Mouse (Mus musculus) lung, embryonic 14.5 days (tissue): ENCODE results near the gene Sh3gl2. TPM values are rescaled to one million over a fixed set of nuclear protein-coding genes. Genes with fewer than 3 reads are reported as not detected.

ENCODE experiments used
- ATAC-seq: fragments of 200-750 bp; cut with Nextera tagmentation; 2 replicates; pipeline ENCODE4 v1.8.0; 2017; ENCODE audit warnings: mild to moderate bottlenecking, moderate TSS enrichment, moderate library complexity; ENCODE audit not compliant: insufficient read depth
- DNase-seq: peaks from one replicate; pipeline ENCODE4 v3.0.0-alpha.2; 2015
- H3K27ac ChIP-seq: fragments of 300-500 bp; sonication (generic); 2 replicates; pipeline ENCODE4 v1.5.1; 2014; ENCODE audit warnings: low read depth, mild to moderate bottlenecking, moderate library complexity
- H3K27me3 ChIP-seq: fragments of 300-500 bp; sonication (generic); 2 replicates; pipeline ENCODE4 v1.6.1; 2014; ENCODE audit warnings: low read length, control low read depth; ENCODE audit not compliant: insufficient read depth
- H3K36me3 ChIP-seq: fragments of 300-500 bp; sonication (generic); 2 replicates; pipeline ENCODE4 v1.6.1; 2014; ENCODE audit warnings: control low read depth; ENCODE audit not compliant: insufficient read depth
- H3K4me1 ChIP-seq: fragments of 300-500 bp; sonication (generic); 2 replicates; pipeline ENCODE4 v1.6.1; 2014; ENCODE audit warnings: antibody characterized with exemption, control low read depth; ENCODE audit not compliant: insufficient read depth
- H3K4me2 ChIP-seq: fragments of 300-500 bp; sonication (generic); 2 replicates; pipeline ENCODE4 v1.6.1; 2014; ENCODE audit warnings: mild to moderate bottlenecking
- H3K4me3 ChIP-seq: fragments of 300-500 bp; sonication (generic); 2 replicates; pipeline ENCODE4 v1.5.1; 2014; ENCODE audit warnings: low read depth, low read length
- H3K9ac ChIP-seq: fragments of 300-500 bp; sonication (generic); 2 replicates; pipeline ENCODE4 v1.6.1; 2014
- H3K9me3 ChIP-seq: fragments of 300-500 bp; sonication (generic); 2 replicates; pipeline ENCODE4 v1.6.1; 2016; ENCODE audit warnings: low read depth, low read length, control low read depth
- CTCF ChIP-seq: IDR thresholded peaks from 2 replicates; pipeline ENCODE4 v1.5.1; 2016; ENCODE audit warnings: antibody characterized with exemption, low read depth
- WGBS: fragments of 180-500 bp; shearing (Covaris S2); extraction: QIAGEN DNeasy Blood & Tissue Kit; methylation state at CpG from one replicate; pipeline ENCODE4 v1.1.7; 2014; 5-methylcytosine and 5-hydroxymethylcytosine counted together
- polyA plus RNA-seq: library from polyadenylated mRNA; unstranded; fragments of >200 nt; fragmentation: Nextera tagmentation; extraction: Ambion mirVana; gene quantifications from 2 replicates; pipeline ENCODE4 v1.2.1, GENCODE M21; 2014

The Sh3gl2 gene
- polyA plus RNA-seq: 6.1 and 7.1 TPM in 2 replicates

GRCm38 (mm10) chr4:85205071-85205635 is at the start of gene Sh3gl2:
Gene Sh3gl2 (plus strand): TSS chr4:85205126.
- peak within 1 kb of the TSS; percentile 58 for H3K9ac ChIP-seq
- DNase-seq: peak; percentile 67
- TF ChIP-seq CTCF: peak; percentile 40; the same call in 1 of the 2 replicates
- H3K4me1 ChIP-seq: no peaks in the 10 kb centered on the region; the same call in 1 of the 2 replicates
- no peaks in the 10 kb centered on the region for H3K9me3 ChIP-seq
- no peak within 1 kb of the TSS for H3K27ac ChIP-seq
- WGBS: under 1% methylated on average over 47 of the region's 48 CpGs
- peaks cover 39% of the 10 kb centered on the region for H3K27me3 ChIP-seq
- no peaks in the 10 kb centered on the region for H3K36me3 ChIP-seq
- H3K4me3 ChIP-seq: peak within 1 kb of the TSS; percentile 63
- H3K4me2 ChIP-seq: peak within 1 kb of the TSS; percentile 94
- ATAC-seq: peak; percentile 74

- Histone ChIP-seq H3K27ac (no peak overlapping the region), H3K9ac (no peak overlapping the region), H3K4me3 (no peak overlapping the region), H3K9me3 (no peaks in the 10 kb centered on the region), H3K4me2 (no peak overlapping the region), H3K36me3 (no peaks in the 10 kb centered on the region), H3K4me1 (no peaks in the 10 kb centered on the region), H3K27me3 (no peaks in the 10 kb centered on the region)
- no peak for ATAC-seq
- WGBS: 50% methylated on average over 4 of the region's 4 CpGs
- peak; percentile 36 for TF ChIP-seq CTCF
- peak; percentile 62 for DNase-seq
Measured at GRCm38 (mm10) chr4:85161156-85161555, 43.8 kb upstream of the Sh3gl2 start.

- peak; percentile 82 for ATAC-seq
- Histone ChIP-seq H3K27ac (no peak overlapping the region), H3K4me2 (peak overlapping the region; percentile 48), H3K4me3 (no peak overlapping the region; the same call in 1 of the 2 replicates), H3K36me3 (no peaks in the 10 kb centered on the region), H3K27me3 (no peaks in the 10 kb centered on the region), H3K9ac (0 out of 2 replicates have a peak overlapping the region, but pooled peaks have one; percentile 34), H3K4me1 (no peaks in the 10 kb centered on the region), H3K9me3 (no peaks in the 10 kb centered on the region)
- WGBS: 19% methylated on average over 27 of the region's 27 CpGs
- TF ChIP-seq CTCF: peak; percentile 85
- peak; percentile 94 for DNase-seq
Measured at GRCm38 (mm10) chr4:85162468-85163312, 42.2 kb upstream of the Sh3gl2 start.

GRCm38 (mm10) chr4:85163313-85163615 is 41.7 kb upstream of the Sh3gl2 start:
- DNase-seq: no peak
- H3K4me3 ChIP-seq: no peak overlapping the region
- ATAC-seq: no peak
- H3K9me3 ChIP-seq: no peaks in the 10 kb centered on the region
- WGBS: 78% methylated on average over 2 of the region's 2 CpGs
- H3K27me3 ChIP-seq: no peaks in the 10 kb centered on the region
- no peak overlapping the region for H3K9ac ChIP-seq
- no peak for TF ChIP-seq CTCF
- no peaks in the 10 kb centered on the region for H3K4me1 ChIP-seq
- no peaks in the 10 kb centered on the region for H3K36me3 ChIP-seq
- no peak overlapping the region for H3K27ac ChIP-seq
- H3K4me2 ChIP-seq: no peak overlapping the region

- H3K4me1 ChIP-seq: no peaks in the 10 kb centered on the region
- no peaks in the 10 kb centered on the region for H3K27me3 ChIP-seq
- no peak overlapping the region for H3K4me3 ChIP-seq
- 91% methylated on average over 12 of the region's 12 CpGs for WGBS
- DNase-seq (no peak), ATAC-seq (no peak)
- no peak overlapping the region for H3K27ac ChIP-seq
- H3K36me3 ChIP-seq: no peaks in the 10 kb centered on the region
- H3K9me3 ChIP-seq: no peaks in the 10 kb centered on the region
- H3K4me2 ChIP-seq: no peak overlapping the region
- no peak for TF ChIP-seq CTCF
- no peak overlapping the region for H3K9ac ChIP-seq
Measured at GRCm38 (mm10) chr4:85168001-85168400, 36.9 kb upstream of the Sh3gl2 start.

- DNase-seq (no peak), ATAC-seq (no peak)
- 81% methylated on average over 4 of the region's 4 CpGs for WGBS
- H3K9ac ChIP-seq: no peak overlapping the region
- no peaks in the 10 kb centered on the region for H3K4me1 ChIP-seq
- H3K9me3 ChIP-seq: no peaks in the 10 kb centered on the region
- no peak for TF ChIP-seq CTCF
- no peak overlapping the region for H3K4me3 ChIP-seq
- no peaks in the 10 kb centered on the region for H3K27me3 ChIP-seq
- H3K36me3 ChIP-seq: no peaks in the 10 kb centered on the region
- no peak overlapping the region for H3K27ac ChIP-seq
- no peak overlapping the region for H3K4me2 ChIP-seq
Measured at GRCm38 (mm10) chr4:85175466-85175865, 29.5 kb upstream of the Sh3gl2 start.

GRCm38 (mm10) chr4:85178394-85179051 is 26.4 kb upstream of the Sh3gl2 start:
- no peak for TF ChIP-seq CTCF
- Histone ChIP-seq H3K36me3 (no peaks in the 10 kb centered on the region), H3K27ac (no peak overlapping the region), H3K4me3 (no peak overlapping the region), H3K9me3 (no peaks in the 10 kb centered on the region), H3K9ac (no peak overlapping the region), H3K27me3 (no peaks in the 10 kb centered on the region), H3K4me2 (no peak overlapping the region), H3K4me1 (no peaks in the 10 kb centered on the region)
- 64% methylated on average over 9 of the region's 9 CpGs for WGBS
- ATAC-seq (no peak), DNase-seq (no peak)
